Mouse (Mus musculus): ENCODE results near the gene Mrps11.

The Mrps11 gene

GRCm38 (mm10) chr7:78782639-78783581, at the start of gene Mrps11, which contains the start of gene Mrpl46:
TSS of gene Mrps11 (plus strand) at chr7:78783119.
TSS of gene Mrpl46 (minus strand) at chr7:78783531.
- peak; percentile 76 to 84 for DNase-seq (ENCODE audit: low spot score in 2 of 2)

GRCm38 (mm10) chr7:78737196-78737595, 45.7 kb upstream of the Mrps11 start:
- no peak for DNase-seq (ENCODE audit: low spot score in 2 of 2)

- no peak for DNase-seq (ENCODE audit: low spot score in 2 of 2)
Observed at GRCm38 (mm10) chr7:78737614-78738210, 45.2 kb upstream of the Mrps11 start, which contains the start of gene Ntrk3. TSS of gene Ntrk3 (minus strand) at chr7:78738012.

- DNase-seq (ENCODE audit: low spot score in 2 of 2) = no peak
Observed at GRCm38 (mm10) chr7:78739351-78740000, 43.4 kb upstream of the Mrps11 start.

GRCm38 (mm10) chr7:78743731-78744385, 39.1 kb upstream of the Mrps11 start:
- DNase-seq (ENCODE audit: low spot score in 2 of 2) = no peak

GRCm38 (mm10) chr7:78752961-78753360, 30.0 kb upstream of the Mrps11 start:
- no peak for DNase-seq (ENCODE audit: low spot score in 2 of 2)

GRCm38 (mm10) chr7:78753752-78754457, 29.0 kb upstream of the Mrps11 start:
- DNase-seq (ENCODE audit: low spot score in 2 of 2) = no peak

GRCm38 (mm10) chr7:78754458-78755000, 28.4 kb upstream of the Mrps11 start:
- no peak for DNase-seq (ENCODE audit: low spot score in 2 of 2)

GRCm38 (mm10) chr7:78763801-78764200, 19.1 kb upstream of the Mrps11 start:
- DNase-seq (ENCODE audit: low spot score in 2 of 2) = no peak

GRCm38 (mm10) chr7:78765215-78765631, 17.7 kb upstream of the Mrps11 start:
- peak in 1 of 2 experiments; percentile 22 for DNase-seq (ENCODE audit: low spot score in 2 of 2)

GRCm38 (mm10) chr7:78766019-78766683, 16.8 kb upstream of the Mrps11 start:
- DNase-seq (ENCODE audit: low spot score in 2 of 2) = peak; percentile 41 to 69

GRCm38 (mm10) chr7:78767929-78768531, 14.9 kb upstream of the Mrps11 start:
- DNase-seq (ENCODE audit: low spot score in 2 of 2) = no peak

- no peak for DNase-seq (ENCODE audit: low spot score in 2 of 2)
Observed at GRCm38 (mm10) chr7:78769075-78769652, 13.8 kb upstream of the Mrps11 start.

GRCm38 (mm10) chr7:78770936-78771335, 12.0 kb upstream of the Mrps11 start:
- no peak for DNase-seq (ENCODE audit: low spot score in 2 of 2)

GRCm38 (mm10) chr7:78778741-78779140, 4.2 kb upstream of the Mrps11 start:
- DNase-seq (ENCODE audit: low spot score in 2 of 2) = no peak

GRCm38 (mm10) chr7:78785906-78786305, 3.0 kb downstream of the Mrps11 start:
- DNase-seq (ENCODE audit: low spot score in 2 of 2) = no peak

- no peak for DNase-seq (ENCODE audit: low spot score in 2 of 2)
Observed at GRCm38 (mm10) chr7:78787793-78788380, 5.0 kb downstream of the Mrps11 start.

GRCm38 (mm10) chr7:78791359-78792222, 8.7 kb downstream of the Mrps11 start:
- peak; percentile 26 to 32 for DNase-seq (ENCODE audit: low spot score in 2 of 2)

Measured in urinary bladder, postnatal 36 days (tissue).